Mouse (Mus musculus): Measurements from ENCODE around the gene Smoc2.

- TF ChIP-seq CTCF (IDR thresholded peaks at IDR 0.05; ENCODE audit: low read depth) (no peak), EP300 (IDR thresholded peaks at IDR 0.05; ENCODE audit: low read depth) (no peak)
These were observed 100.7 kb downstream of the Smoc2 start for GRCm38 (mm10) chr17:14379966-14380365.
